Mouse (Mus musculus) thymus, adult 2 months (tissue): ENCODE measurements around the gene Taar4. TPM values are rescaled to one million over a fixed set of nuclear protein-coding genes. Genes with fewer than 3 reads are reported as not detected.

ENCODE experiments used
- DNase-seq: peaks from one replicate; pipeline ENCODE4 v3.0.0; 2021
- H3K27ac ChIP-seq: fragments of 200-500 bp; 2 replicates; pipeline ENCODE4 v1.5.1; 2012; ENCODE audit warnings: low read length, control low read depth; ENCODE audit not compliant: control insufficient read depth, insufficient read depth
- H3K27me3 ChIP-seq: fragments of 200-500 bp; 2 replicates; pipeline ENCODE4 v1.6.1; 2012; ENCODE audit warnings: mild to moderate bottlenecking, low read length, moderate library complexity, mixed read lengths; ENCODE audit not compliant: control insufficient read depth, insufficient read depth
- H3K36me3 ChIP-seq: fragments of 200-500 bp; 2 replicates; pipeline ENCODE4 v1.6.1; 2012; ENCODE audit warnings: mild to moderate bottlenecking, low read length, moderate library complexity; ENCODE audit not compliant: control insufficient read depth, insufficient read depth
- H3K4me1 ChIP-seq: fragments of 200-500 bp; replicated peaks from 2 replicates; pipeline ENCODE4 v1.6.1; 2012; ENCODE audit warnings: low read length; ENCODE audit not compliant: control insufficient read depth, insufficient read depth
- H3K4me3 ChIP-seq: fragments of 200-500 bp; 2 replicates; pipeline ENCODE4 v1.5.1; 2012; ENCODE audit warnings: mild to moderate bottlenecking, low read length, control low read depth, moderate library complexity; ENCODE audit not compliant: control insufficient read depth, insufficient read depth
- CTCF ChIP-seq: fragments of 200-500 bp; IDR thresholded peaks from 2 replicates; pipeline ENCODE4 v1.5.1; 2012; ENCODE audit warnings: mild to moderate bottlenecking, control low read depth, low read length, moderate library complexity, borderline replicate concordance; ENCODE audit not compliant: control insufficient read depth, poor library complexity, insufficient read depth; ENCODE audit errors: extremely low read depth
- POLR2A ChIP-seq: fragments of 200-500 bp; IDR thresholded peaks from 2 replicates; pipeline ENCODE4 v1.6.1; 2012; ENCODE audit warnings: mild to moderate bottlenecking, low read length, control low read depth, moderate library complexity; ENCODE audit not compliant: control insufficient read depth, poor library complexity, insufficient read depth; ENCODE audit errors: extremely low read depth
- WGBS: fragments of 180-500 bp; shearing (Covaris S2); methylation state at CpG from one replicate; pipeline ENCODE4 v1.1.7; 2018; 5-methylcytosine and 5-hydroxymethylcytosine counted together
- polyA plus RNA-seq: library from polyadenylated mRNA; depleted of rRNA; stranded (reverse); fragments of >200 nt; gene quantifications from 2 replicates; pipeline ENCODE4 v1.2.3, GENCODE M21; 2012

Taar4 gene
- polyA plus RNA-seq, 1 experiment: 0.12 TPM

DNA sequence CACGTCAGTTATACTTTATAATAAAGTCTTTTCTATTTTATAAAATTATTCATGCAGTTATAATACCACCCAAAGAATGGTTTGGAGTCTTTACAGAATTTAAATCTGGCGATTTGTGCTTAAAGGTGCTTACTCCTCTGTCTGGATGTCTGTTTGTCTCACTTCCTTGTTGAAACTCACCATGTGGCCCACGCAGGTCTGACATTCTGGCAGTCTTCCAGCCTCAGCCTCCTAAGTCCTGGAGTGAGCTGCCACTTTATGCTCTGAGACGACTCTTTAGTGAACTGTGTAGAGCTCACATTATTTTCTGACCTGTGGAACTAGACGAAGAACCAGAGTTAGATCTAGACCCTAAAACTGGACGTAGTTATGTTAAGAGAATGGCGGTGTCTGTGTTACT is 12.3 kb upstream of the Taar4 start:
- Histone ChIP-seq H3K36me3 (no peaks in the 10 kb centered on the region), H3K27ac (no peak overlapping the region), H3K27me3 (no peaks in the 10 kb centered on the region), H3K4me3 (no peak overlapping the region), H3K4me1 (no peaks in the 10 kb centered on the region)
- 59% methylated on average over 7 of the region's 7 CpGs for WGBS
- TF ChIP-seq POLR2A (no peak), CTCF (no peak)
- no peak for DNase-seq

DNA sequence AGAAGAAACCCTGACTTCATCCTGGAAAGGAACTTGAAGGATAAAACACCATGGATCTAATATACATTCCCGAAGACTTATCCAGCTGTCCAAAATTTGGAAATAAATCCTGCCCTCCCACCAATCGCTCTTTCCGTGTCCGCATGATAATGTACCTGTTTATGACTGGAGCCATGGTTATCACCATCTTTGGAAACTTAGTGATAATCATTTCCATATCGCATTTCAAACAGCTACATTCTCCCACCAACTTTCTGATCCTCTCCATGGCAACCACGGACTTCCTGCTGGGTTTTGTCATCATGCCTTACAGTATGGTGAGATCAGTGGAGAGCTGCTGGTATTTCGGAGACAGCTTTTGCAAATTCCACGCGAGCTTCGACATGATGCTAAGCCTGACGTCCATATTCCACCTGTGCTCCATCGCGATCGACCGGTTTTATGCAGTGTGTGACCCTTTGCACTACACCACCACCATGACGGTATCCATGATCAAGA is 10.7 kb upstream of the Taar4 start, which contains the start of gene Taar3:
Gene Taar3 (plus strand): TSS at position 51 of the 498 bp plus-strand sequence.
- Histone ChIP-seq H3K27ac (no peak within 1 kb of the TSS), H3K4me3 (no peak within 1 kb of the TSS), H3K27me3 (no peaks in the 10 kb centered on the region), H3K4me1 (no peaks in the 10 kb centered on the region), H3K36me3 (no peaks in the 10 kb centered on the region)
- no peak for DNase-seq
- TF ChIP-seq POLR2A (no peak), CTCF (no peak)
- WGBS: 92% methylated on average over 16 of the region's 16 CpGs

DNA sequence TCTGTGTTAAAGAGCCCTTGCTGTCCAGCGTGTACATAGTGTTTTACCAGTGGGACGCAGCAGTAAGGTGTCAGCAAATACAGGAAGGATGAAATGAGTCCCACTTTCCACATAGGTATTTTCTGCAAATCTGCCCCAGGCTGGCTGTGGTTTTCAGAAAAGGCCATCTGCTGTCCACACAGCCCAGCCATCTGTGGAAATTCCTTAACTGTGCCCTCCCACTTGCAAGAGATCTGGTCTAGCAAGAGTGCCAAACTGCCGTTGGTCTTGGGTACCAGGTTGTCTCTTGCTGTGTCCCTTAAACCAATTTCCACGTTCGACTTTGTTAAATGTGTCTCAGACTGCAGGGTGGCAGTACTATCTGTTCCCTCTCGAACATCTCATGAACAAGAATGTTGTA is 8.6 kb upstream of the Taar4 start:
- Histone ChIP-seq H3K36me3 (no peaks in the 10 kb centered on the region), H3K4me1 (no peaks in the 10 kb centered on the region), H3K27ac (no peak overlapping the region), H3K27me3 (no peaks in the 10 kb centered on the region), H3K4me3 (no peak overlapping the region)
- WGBS: 87% methylated on average over 6 of the region's 6 CpGs
- no peak for TF ChIP-seq CTCF
- no peak for TF ChIP-seq POLR2A
- no peak for DNase-seq

DNA sequence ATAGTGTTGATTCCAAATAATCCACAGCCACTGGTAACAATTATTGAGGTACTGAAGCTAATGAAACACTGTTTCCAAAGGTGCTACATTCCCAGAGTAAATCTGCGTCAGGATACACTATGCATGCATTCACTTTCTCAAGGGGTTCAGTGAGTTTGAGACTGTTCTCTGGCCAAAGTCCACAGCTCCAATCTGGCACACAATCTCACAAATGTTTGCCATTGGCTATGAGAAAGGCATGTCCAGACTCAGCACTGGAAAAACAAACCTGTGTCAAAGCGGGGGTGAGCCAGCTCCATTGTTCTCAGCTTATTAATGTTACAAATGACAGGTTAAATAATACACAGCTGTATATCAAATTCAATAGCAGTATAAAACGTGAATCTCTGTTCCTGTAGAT is 1.2 kb upstream of the Taar4 start:
- TF ChIP-seq POLR2A (no peak), CTCF (no peak)
- Histone ChIP-seq H3K36me3 (no peaks in the 10 kb centered on the region), H3K27me3 (no peaks in the 10 kb centered on the region), H3K4me1 (no peaks in the 10 kb centered on the region), H3K27ac (no peak overlapping the region), H3K4me3 (no peak overlapping the region)
- WGBS: 85% methylated on average over 3 of the region's 3 CpGs
- DNase-seq: no peak

DNA sequence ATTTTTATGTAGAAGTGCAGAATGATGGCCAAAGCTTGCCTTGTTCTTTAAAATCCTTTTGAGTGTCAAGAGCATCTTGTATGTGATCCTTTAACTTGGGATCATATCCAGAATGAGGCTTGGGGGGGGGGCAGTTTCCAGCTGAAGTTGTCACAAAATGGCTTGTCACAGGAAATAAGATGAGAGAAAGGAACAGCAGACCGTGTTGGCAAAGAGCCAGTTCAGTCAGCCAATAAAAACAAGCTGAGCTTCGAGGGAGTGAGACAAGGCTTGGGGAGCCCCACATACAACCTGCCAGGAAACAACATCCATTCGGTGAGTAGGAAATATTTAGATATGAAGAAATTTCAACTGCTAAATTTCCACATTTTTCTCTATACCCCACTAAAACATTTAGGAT is 3.1 kb downstream of the Taar4 start:
- no peak overlapping the region for H3K4me3 ChIP-seq
- no peaks in the 10 kb centered on the region for H3K27me3 ChIP-seq
- no peak for DNase-seq
- H3K27ac ChIP-seq: no peak overlapping the region
- no peaks in the 10 kb centered on the region for H3K36me3 ChIP-seq
- no peak for TF ChIP-seq POLR2A
- no peak for TF ChIP-seq CTCF
- H3K4me1 ChIP-seq: no peaks in the 10 kb centered on the region
- 73% methylated on average over 3 of the region's 3 CpGs for WGBS

DNA sequence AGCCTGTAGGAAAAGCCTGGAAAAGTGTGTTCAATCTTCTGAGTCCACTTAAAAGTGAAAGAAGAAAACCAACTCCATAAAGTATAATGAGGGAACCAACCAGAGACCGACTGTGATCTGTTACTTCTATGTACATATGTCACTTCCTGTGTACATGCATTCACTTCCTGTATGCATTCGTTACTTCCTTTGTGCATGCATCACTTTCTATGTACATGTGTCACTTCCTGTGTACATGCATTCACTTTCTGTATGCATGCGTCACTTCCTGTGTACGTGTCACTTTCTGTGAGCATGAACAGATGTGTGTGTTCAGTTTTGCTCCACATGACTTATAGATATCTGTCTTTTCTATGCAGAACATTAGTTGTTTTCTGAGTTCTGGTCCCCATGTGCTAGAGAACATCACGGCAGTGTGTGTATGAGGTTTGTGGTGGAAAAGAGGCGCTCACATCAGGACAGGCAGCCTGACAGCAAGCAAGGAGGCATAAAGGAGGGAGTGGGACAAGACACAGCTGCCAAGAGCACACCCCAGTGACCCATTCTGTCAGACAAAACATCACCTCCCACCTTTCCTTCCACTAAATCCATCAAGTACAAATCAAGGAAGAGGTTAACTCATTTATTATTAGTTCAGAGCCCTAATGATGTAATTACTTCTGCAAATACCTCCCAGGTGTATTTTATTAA is 4.8 kb downstream of the Taar4 start:
- Histone ChIP-seq H3K4me3 (no peak overlapping the region), H3K27me3 (no peaks in the 10 kb centered on the region), H3K4me1 (no peaks in the 10 kb centered on the region), H3K36me3 (no peaks in the 10 kb centered on the region), H3K27ac (no peak overlapping the region)
- DNase-seq: no peak
- TF ChIP-seq POLR2A: no peak
- no peak for TF ChIP-seq CTCF
- 93% methylated on average over 6 of the region's 6 CpGs for WGBS
